Mouse (Mus musculus) kidney, postnatal 4 days (tissue): ENCODE measurements around the gene Stard5.

Experiments
- DNase-seq, 2 experiments: peaks; one replicate each; pipeline ENCODE4 v3.0.0; 2021; ENCODE audit warnings: mixed read lengths in 2 of 2

The Stard5 gene

GRCm38 (mm10) chr7:83631828-83632681 lies at the start of gene Stard5:
Gene Stard5 (plus strand): TSS chr7:83631959.
- DNase-seq, result peak; percentile 94 to 96

- DNase-seq, result peak; percentile 58 to 71
Observed at GRCm38 (mm10) chr7:83584639-83585471, 46.9 kb upstream of the Stard5 start, which contains the start of gene Tmc3. Gene Tmc3 (plus strand): TSS chr7:83584927.

- DNase-seq, result peak in 1 of 2 experiments; percentile 15
Observed at GRCm38 (mm10) chr7:83594056-83594455, 37.7 kb upstream of the Stard5 start.

GRCm38 (mm10) chr7:83597063-83597462 lies 34.7 kb upstream of the Stard5 start:
- DNase-seq, result no peak

GRCm38 (mm10) chr7:83598997-83599912 lies 32.5 kb upstream of the Stard5 start:
- DNase-seq, result no peak

- DNase-seq, result peak; percentile 54 to 60
Observed at GRCm38 (mm10) chr7:83599913-83600286, 31.9 kb upstream of the Stard5 start.

GRCm38 (mm10) chr7:83604180-83604944 lies 27.4 kb upstream of the Stard5 start:
- DNase-seq, result no peak

GRCm38 (mm10) chr7:83606796-83607195 lies 25.0 kb upstream of the Stard5 start:
- DNase-seq, result no peak

GRCm38 (mm10) chr7:83609891-83610290 lies 21.9 kb upstream of the Stard5 start:
- no peak for DNase-seq

- DNase-seq, result no peak
Observed at GRCm38 (mm10) chr7:83611886-83612285, 19.9 kb upstream of the Stard5 start.

GRCm38 (mm10) chr7:83615272-83615671 lies 16.5 kb upstream of the Stard5 start:
- no peak for DNase-seq

GRCm38 (mm10) chr7:83615815-83616214 lies 15.9 kb upstream of the Stard5 start:
- no peak for DNase-seq

GRCm38 (mm10) chr7:83616268-83616667 lies 15.5 kb upstream of the Stard5 start:
- no peak for DNase-seq

GRCm38 (mm10) chr7:83618709-83619108 lies 13.1 kb upstream of the Stard5 start:
- no peak for DNase-seq

GRCm38 (mm10) chr7:83622582-83622981 lies 9.2 kb upstream of the Stard5 start:
- DNase-seq, result no peak

GRCm38 (mm10) chr7:83624065-83624464 lies 7.7 kb upstream of the Stard5 start:
- no peak for DNase-seq

GRCm38 (mm10) chr7:83626557-83627257 lies 5.1 kb upstream of the Stard5 start:
- no peak for DNase-seq

- no peak for DNase-seq
Observed at GRCm38 (mm10) chr7:83627369-83627768, 4.4 kb upstream of the Stard5 start.

GRCm38 (mm10) chr7:83631073-83631827 lies 509 bp upstream of the Stard5 start:
- no peak for DNase-seq

- no peak for DNase-seq
Observed at GRCm38 (mm10) chr7:83632682-83633120, 942 bp downstream of the Stard5 start.
